In genomic region chr17:24751528-24751927, GRCm38 (mm10) we compare ENCODE assay signal across 28 mouse cellular contexts. TPM values are rescaled to one million over a fixed set of nuclear protein-coding genes. Genes with fewer than 3 reads are reported as not detected.
A peak's percentile ranks its signal among the peaks of the same experiment; 100 is the strongest.
DNase-seq lines count a peak whose midpoint lies in the region; ATAC-seq lines count a peak whose summit lies in the region.
"Had no signal": no experiment of that assay in that cellular context is flagged by ENCODE, and none has a peak within 500 bp of the region (broad histone marks: within the 10 kb centered on the region; RNA-seq: fewer than 3 reads in every experiment).

No protein-coding gene starts in this region.

- H3K27ac ChIP-seq in embryonic facial prominence, embryonic 12.5 days: no peak overlapping the region
- no peak overlapping the region for H3K27ac ChIP-seq in embryonic facial prominence, embryonic 10.5 days (replicated peaks)
- H3K27ac ChIP-seq in midbrain, embryonic 11.5 days (ENCODE audit: low read depth, low read length): no peak overlapping the region
- no peak overlapping the region for H3K27ac ChIP-seq in midbrain, embryonic 14.5 days (replicated peaks; ENCODE audit: low read depth, low read length)
- H3K27ac ChIP-seq in embryonic facial prominence, embryonic 15.5 days (replicated peaks): peak overlapping the region; percentile 51; the same call in 1 of the 2 replicates
- H3K27ac ChIP-seq in limb, embryonic 12.5 days: no peak overlapping the region
- H3K27ac ChIP-seq: heart, embryonic 15.5 days; hindbrain, embryonic 14.5 days; hindbrain, postnatal 0 days had no signal

- no peak overlapping the region for H3K9ac ChIP-seq in embryonic facial prominence, embryonic 12.5 days
- H3K9ac ChIP-seq in midbrain, embryonic 11.5 days (ENCODE audit: low read length): no peak overlapping the region
- H3K9ac ChIP-seq in midbrain, embryonic 14.5 days (replicated peaks; ENCODE audit: low read length): no peak overlapping the region
- no peak overlapping the region for H3K9ac ChIP-seq in embryonic facial prominence, embryonic 15.5 days
- H3K9ac ChIP-seq in limb, embryonic 12.5 days (replicated peaks): no peak overlapping the region; the same call in 1 of the 2 replicates
- H3K9ac ChIP-seq: hindbrain, embryonic 14.5 days had no signal

- H3K9me3 ChIP-seq in embryonic facial prominence, embryonic 12.5 days: no peaks in the 10 kb centered on the region
- no peaks in the 10 kb centered on the region for H3K9me3 ChIP-seq in embryonic facial prominence, embryonic 10.5 days
- H3K9me3 ChIP-seq in midbrain, embryonic 11.5 days (ENCODE audit: control insufficient read depth, low read length): no peaks in the 10 kb centered on the region
- H3K9me3 ChIP-seq in midbrain, embryonic 14.5 days (ENCODE audit: control insufficient read depth, low read length): no peaks in the 10 kb centered on the region
- no peaks in the 10 kb centered on the region for H3K9me3 ChIP-seq in embryonic facial prominence, embryonic 15.5 days (replicated peaks)
- no peaks in the 10 kb centered on the region for H3K9me3 ChIP-seq in limb, embryonic 12.5 days
- H3K9me3 ChIP-seq: heart, embryonic 12.5 days; heart, embryonic 15.5 days had no signal

- H3K36me3 ChIP-seq in embryonic facial prominence, embryonic 12.5 days: no peaks in the 10 kb centered on the region
- H3K36me3 ChIP-seq in embryonic facial prominence, embryonic 10.5 days (replicated peaks): no peaks in the 10 kb centered on the region
- H3K36me3 ChIP-seq in midbrain, embryonic 11.5 days (ENCODE audit: control insufficient read depth, insufficient read depth, low read length): no peaks in the 10 kb centered on the region
- no peaks in the 10 kb centered on the region for H3K36me3 ChIP-seq in midbrain, embryonic 14.5 days (ENCODE audit: control insufficient read depth, insufficient read depth, low read length)
- H3K36me3 ChIP-seq in embryonic facial prominence, embryonic 15.5 days: no peaks in the 10 kb centered on the region
- no peaks in the 10 kb centered on the region for H3K36me3 ChIP-seq in limb, embryonic 12.5 days
- H3K36me3 ChIP-seq: heart, embryonic 12.5 days; heart, embryonic 15.5 days had no signal

- no peak for DNase-seq in embryonic facial prominence, embryonic 10.5 days (ENCODE audit: low spot score)
- DNase-seq in midbrain, embryonic 11.5 days (ENCODE audit: low spot score, missing footprints): peak; percentile 86
- DNase-seq in midbrain, embryonic 14.5 days: no peak
- no peak for DNase-seq in cerebellum, postnatal 25 days
- DNase-seq: adrenal gland, adult 8-10 months; adrenal gland, postnatal 25 days; cerebellum, adult 11-12 months; cerebellum, adult 8-10 months; cerebellum, postnatal 10 days; gastrocnemius, postnatal 25 days; heart, adult 18-20 months; heart, postnatal 10 days; heart, postnatal 36 days had no signal

- peak overlapping the region; percentile 98; the same call in 1 of the 2 replicates for H3K4me2 ChIP-seq in embryonic facial prominence, embryonic 12.5 days (replicated peaks)
- no peak overlapping the region for H3K4me2 ChIP-seq in midbrain, embryonic 11.5 days
- no peak overlapping the region for H3K4me2 ChIP-seq in midbrain, embryonic 14.5 days (ENCODE audit: low read length)
- peak overlapping the region; percentile 38 for H3K4me2 ChIP-seq in embryonic facial prominence, embryonic 15.5 days (replicated peaks)
- peak overlapping the region; percentile 98; the same call in 1 of the 2 replicates for H3K4me2 ChIP-seq in limb, embryonic 12.5 days

- 0 out of 2 replicates have a peak overlapping the region, but pooled peaks have one; percentile 56 for H3K4me3 ChIP-seq in embryonic facial prominence, embryonic 12.5 days
- no peak overlapping the region for H3K4me3 ChIP-seq in embryonic facial prominence, embryonic 10.5 days
- H3K4me3 ChIP-seq in midbrain, embryonic 11.5 days (ENCODE audit: low read depth, low read length): no peak overlapping the region
- no peak overlapping the region for H3K4me3 ChIP-seq in midbrain, embryonic 14.5 days (replicated peaks; ENCODE audit: low read depth, low read length)
- H3K4me3 ChIP-seq in embryonic facial prominence, embryonic 15.5 days (replicated peaks): no peak overlapping the region; the same call in 1 of the 2 replicates
- no peak overlapping the region for H3K4me3 ChIP-seq in limb, embryonic 12.5 days (replicated peaks)
- H3K4me3 ChIP-seq: erythroblast, embryonic 14.5 days had no signal

- no peak for ATAC-seq in embryonic facial prominence, embryonic 12.5 days (ENCODE audit: insufficient number of reproducible peaks, insufficient read depth, low FRiP score, low TSS enrichment)
- ATAC-seq in midbrain, embryonic 11.5 days (ENCODE audit: low FRiP score): no peak
- no peak for ATAC-seq in midbrain, embryonic 14.5 days (ENCODE audit: low FRiP score, low TSS enrichment)
- ATAC-seq in embryonic facial prominence, embryonic 15.5 days (ENCODE audit: insufficient number of reproducible peaks, low FRiP score, low TSS enrichment, low read depth): no peak
- ATAC-seq in limb, embryonic 12.5 days (ENCODE audit: insufficient number of reproducible peaks, insufficient read depth, low FRiP score, low TSS enrichment, low read depth): no peak
- ATAC-seq in megakaryocyte, adult 5-6 weeks (ENCODE audit: poor library complexity, severe bottlenecking): no peak
- ATAC-seq: activated CD4-positive, CD25-positive, alpha-beta regulatory T cell, adult 4 months; forebrain, embryonic 14.5 days; hindbrain, postnatal 0 days; inflammation-experienced regulatory T-cells, adult 6 months had no signal

- peaks cover 63% of the 10 kb centered on the region for H3K27me3 ChIP-seq in embryonic facial prominence, embryonic 12.5 days
- H3K27me3 ChIP-seq in embryonic facial prominence, embryonic 10.5 days (replicated peaks; ENCODE audit: low read depth, poor library complexity, severe bottlenecking): peaks cover 93% of the 10 kb centered on the region
- peaks cover 52% of the 10 kb centered on the region for H3K27me3 ChIP-seq in midbrain, embryonic 11.5 days (ENCODE audit: control insufficient read depth, insufficient read depth, low read length)
- peaks cover 53% of the 10 kb centered on the region for H3K27me3 ChIP-seq in midbrain, embryonic 14.5 days (ENCODE audit: control insufficient read depth, insufficient read depth, low read length)
- H3K27me3 ChIP-seq in embryonic facial prominence, embryonic 15.5 days: peaks cover 44% of the 10 kb centered on the region
- H3K27me3 ChIP-seq in limb, embryonic 12.5 days: peaks cover 67% of the 10 kb centered on the region

- H3K4me1 ChIP-seq in embryonic facial prominence, embryonic 12.5 days: peaks cover 27% of the 10 kb centered on the region
- H3K4me1 ChIP-seq in embryonic facial prominence, embryonic 10.5 days: peaks cover 35% of the 10 kb centered on the region
- H3K4me1 ChIP-seq in midbrain, embryonic 11.5 days (ENCODE audit: control insufficient read depth, insufficient read depth, low read length): peaks cover 7% of the 10 kb centered on the region
- peaks cover 7% of the 10 kb centered on the region; the same call in 1 of the 2 replicates for H3K4me1 ChIP-seq in midbrain, embryonic 14.5 days (ENCODE audit: control insufficient read depth, insufficient read depth, low read length)
- peaks cover 61% of the 10 kb centered on the region for H3K4me1 ChIP-seq in embryonic facial prominence, embryonic 15.5 days
- H3K4me1 ChIP-seq in limb, embryonic 12.5 days (replicated peaks): peaks cover 31% of the 10 kb centered on the region

- 22% methylated on average over 4 of the region's 4 CpGs for WGBS in embryonic facial prominence, embryonic 12.5 days
- 18% methylated on average over 4 of the region's 4 CpGs for WGBS in embryonic facial prominence, embryonic 10.5 days
- WGBS in midbrain, embryonic 11.5 days: 19% methylated on average over 4 of the region's 4 CpGs
- WGBS in midbrain, embryonic 14.5 days: 12% methylated on average over 4 of the region's 4 CpGs
- WGBS in embryonic facial prominence, embryonic 15.5 days: 13% methylated on average over 4 of the region's 4 CpGs
- WGBS in limb, embryonic 12.5 days: 15% methylated on average over 4 of the region's 4 CpGs

RNA-seq across cellular contexts. Expression of gene Hs3st6, which starts 1.3 kb away (rescaled TPM):
- polyA plus RNA-seq in embryonic facial prominence, embryonic 12.5 days (2016; fragmentation: Nextera tagmentation; extraction: Ambion mirVana): 9.2 and 10.7 TPM in 2 replicates
- polyA plus RNA-seq in embryonic facial prominence, embryonic 10.5 days (2016; fragmentation: Nextera tagmentation; extraction: Ambion mirVana): 1.3 and 2.3 TPM in 2 replicates
- 0.18 and 0.23 TPM in 2 replicates for polyA plus RNA-seq in midbrain, embryonic 11.5 days (2014; fragmentation: Nextera tagmentation; extraction: Ambion mirVana)
- not detected in 2 replicates for polyA plus RNA-seq in midbrain, embryonic 14.5 days (2014; fragmentation: Nextera tagmentation; extraction: Ambion mirVana)
- 26.4 and 30.4 TPM in 2 replicates for polyA plus RNA-seq in embryonic facial prominence, embryonic 15.5 days (2015; fragmentation: Nextera tagmentation; extraction: Ambion mirVana)
- 2.7 and 4.0 TPM in 2 replicates for polyA plus RNA-seq in limb, embryonic 12.5 days (2016; fragmentation: Nextera tagmentation; extraction: Ambion mirVana)
- not detected in 2 replicates for total RNA-seq in megakaryocyte, adult 5-6 weeks (2015)
- not detected in 2 replicates for total RNA-seq in megakaryocyte, adult 5-6 weeks (2017)
- total RNA-seq: gastrocnemius, adult 8-10 months; gastrocnemius, postnatal 25 days; heart, postnatal 10 days; heart, postnatal 36 days; hindbrain, postnatal 0 days had no signal
- polyA plus RNA-seq: activated CD4-positive, CD25-positive, alpha-beta regulatory T cell, adult 4 months; erythroblast, embryonic 14.5 days; heart, embryonic 12.5 days; inflammation-experienced regulatory T-cells, adult 6 months had no signal

RNA-seq across cellular contexts. Expression of gene Msrb1, which starts 15.1 kb away (rescaled TPM):
- polyA plus RNA-seq in embryonic facial prominence, embryonic 12.5 days (2016; fragmentation: Nextera tagmentation; extraction: Ambion mirVana): 23.6 and 25.6 TPM in 2 replicates
- 21.6 and 24.6 TPM in 2 replicates for polyA plus RNA-seq in embryonic facial prominence, embryonic 10.5 days (2016; fragmentation: Nextera tagmentation; extraction: Ambion mirVana)
- 19.2 and 23.0 TPM in 2 replicates for polyA plus RNA-seq in midbrain, embryonic 11.5 days (2014; fragmentation: Nextera tagmentation; extraction: Ambion mirVana)
- 19.7 and 20.1 TPM in 2 replicates for polyA plus RNA-seq in midbrain, embryonic 14.5 days (2014; fragmentation: Nextera tagmentation; extraction: Ambion mirVana)
- 26.6 and 27.9 TPM in 2 replicates for polyA plus RNA-seq in embryonic facial prominence, embryonic 15.5 days (2015; fragmentation: Nextera tagmentation; extraction: Ambion mirVana)
- polyA plus RNA-seq in limb, embryonic 12.5 days (2016; fragmentation: Nextera tagmentation; extraction: Ambion mirVana): 22.7 and 24.1 TPM in 2 replicates
- 1,003 and 1,039 TPM in 2 replicates for total RNA-seq in megakaryocyte, adult 5-6 weeks (2015)
- 540 and 544 TPM in 2 replicates for total RNA-seq in megakaryocyte, adult 5-6 weeks (2017)

RNA-seq across cellular contexts. Expression of gene Rpl3l, which starts 23.9 kb away (rescaled TPM):
- polyA plus RNA-seq in embryonic facial prominence, embryonic 12.5 days (2016; fragmentation: Nextera tagmentation; extraction: Ambion mirVana): not detected in 2 replicates
- not detected in 2 replicates for polyA plus RNA-seq in embryonic facial prominence, embryonic 10.5 days (2016; fragmentation: Nextera tagmentation; extraction: Ambion mirVana)
- not detected in 2 replicates for polyA plus RNA-seq in midbrain, embryonic 11.5 days (2014; fragmentation: Nextera tagmentation; extraction: Ambion mirVana)
- not detected in 2 replicates for polyA plus RNA-seq in midbrain, embryonic 14.5 days (2014; fragmentation: Nextera tagmentation; extraction: Ambion mirVana)
- polyA plus RNA-seq in embryonic facial prominence, embryonic 15.5 days (2015; fragmentation: Nextera tagmentation; extraction: Ambion mirVana): not detected in 2 replicates
- not detected in 2 replicates for polyA plus RNA-seq in limb, embryonic 12.5 days (2016; fragmentation: Nextera tagmentation; extraction: Ambion mirVana)
- 0.45 and 0.52 TPM in 2 replicates for total RNA-seq in megakaryocyte, adult 5-6 weeks (2015)
- total RNA-seq in megakaryocyte, adult 5-6 weeks (2017): 0.15 and 1.5 TPM in 2 replicates
- polyA plus RNA-seq: activated CD4-positive, CD25-positive, alpha-beta regulatory T cell, adult 4 months; erythroblast, embryonic 14.5 days; forebrain, embryonic 11.5 days; forebrain, embryonic 14.5 days; hindbrain, embryonic 11.5 days; hindbrain, embryonic 14.5 days; inflammation-experienced regulatory T-cells, adult 6 months had no signal

RNA-seq across cellular contexts. Expression of gene Ndufb10, which starts 27.2 kb away (rescaled TPM):
- 209 and 223 TPM in 2 replicates for polyA plus RNA-seq in embryonic facial prominence, embryonic 12.5 days (2016; fragmentation: Nextera tagmentation; extraction: Ambion mirVana)
- polyA plus RNA-seq in embryonic facial prominence, embryonic 10.5 days (2016; fragmentation: Nextera tagmentation; extraction: Ambion mirVana): 193 and 199 TPM in 2 replicates
- polyA plus RNA-seq in midbrain, embryonic 11.5 days (2014; fragmentation: Nextera tagmentation; extraction: Ambion mirVana): 198 and 210 TPM in 2 replicates
- 282 and 319 TPM in 2 replicates for polyA plus RNA-seq in midbrain, embryonic 14.5 days (2014; fragmentation: Nextera tagmentation; extraction: Ambion mirVana)
- 223 and 227 TPM in 2 replicates for polyA plus RNA-seq in embryonic facial prominence, embryonic 15.5 days (2015; fragmentation: Nextera tagmentation; extraction: Ambion mirVana)
- polyA plus RNA-seq in limb, embryonic 12.5 days (2016; fragmentation: Nextera tagmentation; extraction: Ambion mirVana): 206 and 217 TPM in 2 replicates
- 186 and 217 TPM in 2 replicates for total RNA-seq in megakaryocyte, adult 5-6 weeks (2015)
- 251 and 266 TPM in 2 replicates for total RNA-seq in megakaryocyte, adult 5-6 weeks (2017)

RNA-seq across cellular contexts. Expression of gene Rps2, which starts 33.6 kb away (rescaled TPM):
- 1,116 and 1,117 TPM in 2 replicates for polyA plus RNA-seq in embryonic facial prominence, embryonic 12.5 days (2016; fragmentation: Nextera tagmentation; extraction: Ambion mirVana)
- 1,693 and 1,819 TPM in 2 replicates for polyA plus RNA-seq in embryonic facial prominence, embryonic 10.5 days (2016; fragmentation: Nextera tagmentation; extraction: Ambion mirVana)
- polyA plus RNA-seq in midbrain, embryonic 11.5 days (2014; fragmentation: Nextera tagmentation; extraction: Ambion mirVana): 1,270 and 1,392 TPM in 2 replicates
- polyA plus RNA-seq in midbrain, embryonic 14.5 days (2014; fragmentation: Nextera tagmentation; extraction: Ambion mirVana): 814 and 824 TPM in 2 replicates
- 1,508 and 1,594 TPM in 2 replicates for polyA plus RNA-seq in embryonic facial prominence, embryonic 15.5 days (2015; fragmentation: Nextera tagmentation; extraction: Ambion mirVana)
- polyA plus RNA-seq in limb, embryonic 12.5 days (2016; fragmentation: Nextera tagmentation; extraction: Ambion mirVana): 1,161 and 1,172 TPM in 2 replicates
- 2,172 and 2,303 TPM in 2 replicates for total RNA-seq in megakaryocyte, adult 5-6 weeks (2015)
- 591 and 664 TPM in 2 replicates for total RNA-seq in megakaryocyte, adult 5-6 weeks (2017)

Comparison
In these comparisons a context has a peak if more than half of its experiments do, and no peak if none do; other contexts are left out.
1. H3K4me2 ChIP-seq: peak in embryonic facial prominence, embryonic 12.5 days (single experiment), embryonic facial prominence, embryonic 15.5 days (single experiment) and limb, embryonic 12.5 days (single experiment); none in midbrain, embryonic 11.5 days (single experiment) and midbrain, embryonic 14.5 days (single experiment).